Mouse (Mus musculus): ENCODE results near the gene Mtf1. TPM values are rescaled to one million over a fixed set of nuclear protein-coding genes. Genes with fewer than 3 reads are reported as not detected.

The Mtf1 gene
- polyA plus RNA-seq, 1 experiment: 14.9 TPM

DNA sequence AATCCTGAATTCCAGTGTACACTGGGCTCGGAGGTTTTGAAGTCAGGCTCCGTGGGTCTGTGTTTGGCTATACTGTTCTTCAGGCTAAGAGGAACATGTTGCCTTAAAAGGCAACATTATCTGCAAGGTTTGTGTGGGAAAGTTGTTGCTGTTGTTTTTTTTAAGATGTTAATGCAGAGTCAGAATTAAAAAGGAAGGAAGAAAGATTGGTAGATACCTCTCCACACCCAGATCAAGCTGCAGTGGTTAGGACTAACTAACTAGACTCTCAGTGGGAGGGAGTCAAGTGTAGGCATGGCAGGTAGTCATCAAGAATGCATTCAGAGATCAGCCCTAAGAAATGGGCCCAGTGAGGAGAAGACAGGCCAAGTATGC is 35.4 kb upstream of the Mtf1 start:
- Histone ChIP-seq H3K27me3 (ENCODE audit: control insufficient read depth, insufficient read depth, low read length) (no peaks in the 10 kb centered on the region), H3K4me1 (ENCODE audit: control insufficient read depth, insufficient read depth, low read length) (peaks cover 29% of the 10 kb centered on the region), H3K4me3 (replicated peaks; ENCODE audit: insufficient read depth, low read depth, low read length) (no peak overlapping the region), H3K27ac (ENCODE audit: insufficient read depth, low read length) (peak overlapping the region; percentile 17; the same call in 1 of the 2 replicates)
- no peak for DNase-seq
- WGBS: 58% methylated on average over 2 of the region's 2 CpGs
- TF ChIP-seq CTCF (IDR thresholded peaks at IDR 0.05; ENCODE audit: borderline replicate concordance, insufficient read depth, low read depth, low read length) (no peak), POLR2A (IDR thresholded peaks at IDR 0.05; ENCODE audit: borderline replicate concordance, insufficient read depth, low read length) (no peak)

DNA sequence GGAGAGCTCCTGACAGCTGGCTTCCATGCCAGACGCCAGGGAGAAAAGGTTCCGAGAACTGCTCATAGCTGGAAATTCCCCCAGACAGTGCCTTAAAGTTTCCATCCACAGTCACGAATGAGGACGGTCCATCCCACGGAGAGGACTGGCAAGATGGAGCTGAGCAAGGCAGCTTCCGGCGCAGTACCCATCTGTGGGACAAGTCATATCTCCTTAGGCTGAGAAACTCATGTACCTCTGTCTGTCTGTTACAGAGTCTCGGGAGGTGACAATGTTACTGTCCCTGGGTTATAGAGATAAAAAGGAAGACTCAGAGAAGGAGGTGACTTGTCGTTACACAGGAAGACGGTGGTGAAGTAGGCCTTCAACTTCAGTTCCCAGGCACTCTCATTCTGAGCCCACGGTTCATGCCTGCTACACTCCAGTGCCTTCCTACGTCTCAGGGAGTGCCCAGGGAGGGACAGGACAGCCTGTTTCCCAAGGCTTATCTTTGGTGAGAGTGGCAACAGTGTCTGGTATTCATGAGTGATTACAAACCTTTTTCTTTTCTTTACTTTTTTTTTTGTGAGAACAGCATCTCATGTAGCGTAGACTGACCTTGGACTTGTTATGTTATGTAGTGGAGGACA is 32.8 kb upstream of the Mtf1 start:
- 86% methylated on average over 13 of the region's 13 CpGs for WGBS
- Histone ChIP-seq H3K27ac (ENCODE audit: insufficient read depth, low read length) (no peak overlapping the region), H3K27me3 (ENCODE audit: control insufficient read depth, insufficient read depth, low read length) (no peaks in the 10 kb centered on the region), H3K4me1 (ENCODE audit: control insufficient read depth, insufficient read depth, low read length) (peaks cover 29% of the 10 kb centered on the region), H3K4me3 (replicated peaks; ENCODE audit: insufficient read depth, low read depth, low read length) (no peak overlapping the region)
- DNase-seq: no peak
- no peak for TF ChIP-seq POLR2A (IDR thresholded peaks at IDR 0.05; ENCODE audit: borderline replicate concordance, insufficient read depth, low read length)
- TF ChIP-seq CTCF (IDR thresholded peaks at IDR 0.05; ENCODE audit: borderline replicate concordance, insufficient read depth, low read depth, low read length): no peak

DNA sequence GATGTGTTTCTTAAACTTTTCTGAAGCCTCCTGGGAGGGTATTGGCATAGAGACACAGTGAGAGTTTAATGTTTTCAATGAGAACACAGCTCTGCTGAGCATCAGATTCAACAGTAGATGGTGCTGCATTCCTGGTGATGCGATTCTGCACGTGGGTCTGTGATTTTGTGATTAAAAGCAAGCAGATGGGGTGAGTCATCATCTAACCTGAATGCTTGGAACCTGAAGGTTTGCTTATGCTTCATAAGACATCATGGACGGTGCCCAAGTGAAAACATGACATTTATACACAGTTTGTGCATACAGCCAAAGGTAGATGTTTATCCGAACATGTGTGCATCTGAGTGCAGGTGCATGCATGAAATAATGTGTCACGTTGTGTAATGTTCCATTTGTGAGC is 31.3 kb upstream of the Mtf1 start:
- TF ChIP-seq POLR2A (IDR thresholded peaks at IDR 0.05; ENCODE audit: borderline replicate concordance, insufficient read depth, low read length) (no peak), CTCF (IDR thresholded peaks at IDR 0.05; ENCODE audit: borderline replicate concordance, insufficient read depth, low read depth, low read length) (peak; percentile 61)
- Histone ChIP-seq H3K4me1 (ENCODE audit: control insufficient read depth, insufficient read depth, low read length) (peaks cover 24% of the 10 kb centered on the region), H3K4me3 (replicated peaks; ENCODE audit: insufficient read depth, low read depth, low read length) (no peak overlapping the region), H3K27ac (ENCODE audit: insufficient read depth, low read length) (peak overlapping the region; percentile 79), H3K27me3 (ENCODE audit: control insufficient read depth, insufficient read depth, low read length) (no peaks in the 10 kb centered on the region)
- peak; percentile 60 to 87 for DNase-seq
- WGBS: 13% methylated on average over 5 of the region's 5 CpGs

DNA sequence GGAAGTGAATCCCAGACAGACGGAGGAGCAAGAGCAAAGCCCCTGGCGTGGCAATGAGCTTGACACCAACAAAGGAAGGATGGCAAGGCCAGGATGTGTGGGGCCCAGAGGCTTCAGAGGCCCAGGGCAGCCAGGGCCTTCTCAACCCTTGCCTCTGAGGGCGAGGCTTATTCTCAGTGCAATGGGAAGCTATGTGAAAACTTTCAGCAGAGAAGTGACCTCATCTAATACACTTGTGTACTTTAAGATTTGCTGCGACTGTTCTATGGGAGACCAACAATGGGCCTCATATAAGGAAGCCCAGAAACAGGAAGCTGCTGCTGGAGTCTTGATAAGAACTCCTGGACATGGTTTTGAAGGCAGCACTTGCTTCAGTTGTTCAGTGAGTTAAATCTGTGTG is 29.8 kb upstream of the Mtf1 start:
- H3K4me1 ChIP-seq (ENCODE audit: control insufficient read depth, insufficient read depth, low read length): peaks cover 15% of the 10 kb centered on the region
- H3K4me3 ChIP-seq (replicated peaks; ENCODE audit: insufficient read depth, low read depth, low read length): no peak overlapping the region
- WGBS: 68% methylated on average over 4 of the region's 4 CpGs
- H3K27ac ChIP-seq (ENCODE audit: insufficient read depth, low read length): peak overlapping the region; percentile 42; the same call in 1 of the 2 replicates
- no peak for DNase-seq
- TF ChIP-seq CTCF (IDR thresholded peaks at IDR 0.05; ENCODE audit: borderline replicate concordance, insufficient read depth, low read depth, low read length): no peak
- TF ChIP-seq POLR2A (IDR thresholded peaks at IDR 0.05; ENCODE audit: borderline replicate concordance, insufficient read depth, low read length): no peak
- H3K27me3 ChIP-seq (ENCODE audit: control insufficient read depth, insufficient read depth, low read length): no peaks in the 10 kb centered on the region

DNA sequence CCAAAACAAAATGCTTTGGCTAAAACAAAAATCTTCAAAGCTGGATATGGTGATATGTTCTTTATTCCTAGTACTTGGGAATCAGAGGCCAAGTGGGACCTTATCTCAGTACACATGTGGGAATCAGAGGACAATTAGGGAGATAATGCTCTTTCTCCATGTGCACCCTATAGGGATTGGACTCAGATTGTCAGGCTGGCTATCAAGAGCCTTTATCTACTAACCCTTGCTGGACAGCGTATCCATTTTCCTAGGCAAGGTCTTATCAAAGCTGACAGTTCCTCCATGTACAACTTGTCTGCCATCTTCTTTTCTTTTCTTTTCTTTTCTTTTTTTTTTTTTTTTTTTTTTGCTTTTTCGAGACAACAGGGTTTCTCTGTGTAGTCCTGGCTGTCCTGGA is 28.5 kb upstream of the Mtf1 start:
- no peak for DNase-seq
- no peak overlapping the region for H3K4me3 ChIP-seq (replicated peaks; ENCODE audit: insufficient read depth, low read depth, low read length)

DNA sequence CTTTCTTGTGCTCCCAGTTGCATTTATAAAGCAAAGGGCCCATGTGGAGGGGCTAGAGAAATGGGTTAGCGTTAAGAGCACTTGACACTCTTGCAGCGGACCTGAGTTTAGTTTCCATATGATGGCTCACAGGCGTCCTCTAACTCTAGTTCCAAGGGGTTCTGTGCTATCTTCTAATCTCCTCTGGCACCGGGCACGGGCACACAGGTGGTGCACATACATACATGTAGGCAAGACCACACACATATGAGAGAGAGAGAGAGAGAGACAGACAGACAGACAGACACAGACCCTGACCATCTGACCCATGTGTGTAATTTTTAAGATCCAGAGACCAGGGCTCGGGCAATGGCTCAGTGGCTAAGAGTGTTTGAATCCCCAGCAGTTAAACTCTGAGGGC is 27.9 kb upstream of the Mtf1 start:
- H3K27me3 ChIP-seq (ENCODE audit: control insufficient read depth, insufficient read depth, low read length): no peaks in the 10 kb centered on the region
- peaks cover 10% of the 10 kb centered on the region; the same call in 1 of the 2 replicates for H3K4me1 ChIP-seq (ENCODE audit: control insufficient read depth, insufficient read depth, low read length)
- no peak overlapping the region for H3K4me3 ChIP-seq (replicated peaks; ENCODE audit: insufficient read depth, low read depth, low read length)
- TF ChIP-seq POLR2A (IDR thresholded peaks at IDR 0.05; ENCODE audit: borderline replicate concordance, insufficient read depth, low read length): no peak
- H3K27ac ChIP-seq (ENCODE audit: insufficient read depth, low read length): no peak overlapping the region
- 96% methylated on average over 6 of the region's 6 CpGs for WGBS
- DNase-seq: no peak

More for the DNA sequence above, 28.5 kb upstream of the Mtf1 start:
- Histone ChIP-seq H3K27ac (ENCODE audit: insufficient read depth, low read length) (no peak overlapping the region), H3K27me3 (ENCODE audit: control insufficient read depth, insufficient read depth, low read length) (no peaks in the 10 kb centered on the region), H3K4me1 (ENCODE audit: control insufficient read depth, insufficient read depth, low read length) (peaks cover 10% of the 10 kb centered on the region; the same call in 1 of the 2 replicates)
- WGBS: 80% methylated on average over 2 of the region's 2 CpGs
- TF ChIP-seq CTCF (IDR thresholded peaks at IDR 0.05; ENCODE audit: borderline replicate concordance, insufficient read depth, low read depth, low read length) (no peak), POLR2A (IDR thresholded peaks at IDR 0.05; ENCODE audit: borderline replicate concordance, insufficient read depth, low read length) (no peak)

DNA sequence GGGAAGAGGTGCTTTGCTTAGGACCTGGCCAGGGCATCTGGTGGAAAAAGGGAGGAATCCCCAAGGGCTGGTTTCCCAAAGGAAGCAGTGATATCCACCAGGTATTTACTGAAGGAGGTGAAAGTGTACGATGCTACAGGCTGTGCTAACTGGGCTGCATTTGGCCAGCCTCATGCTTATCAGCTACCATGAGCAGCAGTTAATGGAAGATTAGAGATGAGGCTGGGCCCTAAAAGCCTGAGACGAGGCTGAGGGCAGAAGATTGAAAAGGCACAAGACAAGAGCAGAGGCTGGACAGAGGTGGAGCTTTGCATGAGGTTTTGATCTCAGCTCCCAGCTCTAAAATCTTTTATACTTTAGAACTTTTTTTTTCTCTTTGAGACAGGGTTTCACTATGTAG is 27.5 kb upstream of the Mtf1 start:
- DNase-seq: no peak
- peaks cover 10% of the 10 kb centered on the region; the same call in 1 of the 2 replicates for H3K4me1 ChIP-seq (ENCODE audit: control insufficient read depth, insufficient read depth, low read length)
- no peak overlapping the region for H3K4me3 ChIP-seq (replicated peaks; ENCODE audit: insufficient read depth, low read depth, low read length)
- WGBS: 78% methylated on average over 2 of the region's 2 CpGs
- TF ChIP-seq POLR2A (IDR thresholded peaks at IDR 0.05; ENCODE audit: borderline replicate concordance, insufficient read depth, low read length) (no peak), CTCF (IDR thresholded peaks at IDR 0.05; ENCODE audit: borderline replicate concordance, insufficient read depth, low read depth, low read length) (no peak)
- no peaks in the 10 kb centered on the region for H3K27me3 ChIP-seq (ENCODE audit: control insufficient read depth, insufficient read depth, low read length)
- H3K27ac ChIP-seq (ENCODE audit: insufficient read depth, low read length): no peak overlapping the region

DNA sequence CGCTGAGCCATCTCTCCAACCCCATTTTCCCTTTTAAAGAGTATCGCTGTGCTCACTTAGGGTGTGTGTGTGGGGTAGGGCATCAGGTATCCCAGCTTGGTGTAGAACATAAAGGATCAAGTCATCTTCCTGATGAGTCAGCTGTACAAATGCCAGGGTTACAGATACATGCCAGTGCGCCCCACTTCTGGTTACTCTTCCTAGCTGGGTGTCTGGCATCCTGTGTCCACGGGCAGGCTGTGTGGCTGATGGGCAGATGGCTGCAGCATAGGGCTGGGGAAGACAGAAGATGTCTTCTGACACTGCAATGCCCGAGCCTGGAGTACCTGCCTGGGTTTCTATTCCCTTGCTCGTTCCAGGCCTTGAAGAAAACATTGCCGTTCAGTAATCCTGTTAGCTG is 20.5 kb upstream of the Mtf1 start:
- H3K27me3 ChIP-seq (ENCODE audit: control insufficient read depth, insufficient read depth, low read length): no peaks in the 10 kb centered on the region
- H3K27ac ChIP-seq (ENCODE audit: insufficient read depth, low read length): no peak overlapping the region
- H3K4me3 ChIP-seq (replicated peaks; ENCODE audit: insufficient read depth, low read depth, low read length): no peak overlapping the region
- peak; percentile 58 to 82 for DNase-seq
- whole genome bisulfite sequencing: 31% methylated on average over 7 of the region's 7 CpGs
- no peak for TF ChIP-seq CTCF (IDR thresholded peaks at IDR 0.05; ENCODE audit: borderline replicate concordance, insufficient read depth, low read depth, low read length)
- TF ChIP-seq POLR2A (IDR thresholded peaks at IDR 0.05; ENCODE audit: borderline replicate concordance, insufficient read depth, low read length): no peak
- no peaks in the 10 kb centered on the region for H3K4me1 ChIP-seq (ENCODE audit: control insufficient read depth, insufficient read depth, low read length)

All from cerebellum, adult 2 months (tissue).